Mouse (Mus musculus) midbrain, embryonic 12.5 days (tissue): ENCODE results near the gene Gm11596. TPM values are rescaled to one million over a fixed set of nuclear protein-coding genes. Genes with fewer than 3 reads are reported as not detected.

Source experiments
- ATAC-seq: fragments of 200-750 bp; cut with Nextera tagmentation; 2 replicates; pipeline ENCODE4 v1.8.0; 2017; ENCODE audit warnings: low read depth, moderate TSS enrichment, moderate library complexity; ENCODE audit not compliant: low FRiP score
- H3K27ac ChIP-seq: fragments of 300-500 bp; sonication (generic); replicated peaks from 2 replicates; pipeline ENCODE4 v1.5.1; 2016; ENCODE audit warnings: mild to moderate bottlenecking
- H3K27me3 ChIP-seq: fragments of 300-500 bp; sonication (generic); 2 replicates; pipeline ENCODE4 v1.6.1; 2016; ENCODE audit warnings: mild to moderate bottlenecking
- H3K36me3 ChIP-seq: fragments of 300-500 bp; sonication (generic); 2 replicates; pipeline ENCODE4 v1.6.1; 2016
- H3K4me1 ChIP-seq: fragments of 300-500 bp; sonication (generic); 2 replicates; pipeline ENCODE4 v1.6.1; 2016
- H3K4me2 ChIP-seq: fragments of 300-500 bp; sonication (generic); replicated peaks from 2 replicates; pipeline ENCODE4 v1.6.1; 2016; ENCODE audit warnings: mild to moderate bottlenecking, moderate library complexity
- H3K4me3 ChIP-seq: fragments of 300-500 bp; sonication (generic); 2 replicates; pipeline ENCODE4 v1.5.1; 2016; ENCODE audit warnings: mild to moderate bottlenecking
- H3K9ac ChIP-seq: fragments of 300-500 bp; sonication (generic); replicated peaks from 2 replicates; pipeline ENCODE4 v1.6.1; 2016; ENCODE audit warnings: mild to moderate bottlenecking, moderate library complexity
- H3K9me3 ChIP-seq: fragments of 300-500 bp; sonication (generic); 2 replicates; pipeline ENCODE4 v1.6.1; 2016; ENCODE audit warnings: mild to moderate bottlenecking
- WGBS: fragments of 180-500 bp; shearing (Covaris S2); methylation state at CpG from one replicate; pipeline ENCODE4 v1.1.7; 2016; 5-methylcytosine and 5-hydroxymethylcytosine counted together
- polyA plus RNA-seq: library from polyadenylated mRNA; unstranded; fragments of >200 nt; fragmentation: Nextera tagmentation; extraction: Ambion mirVana; gene quantifications from 2 replicates; pipeline ENCODE4 v1.2.1, GENCODE M21; 2016

Gene Gm11596
- polyA plus RNA-seq, 1 experiment from 2014 or later, result not detected

DNA sequence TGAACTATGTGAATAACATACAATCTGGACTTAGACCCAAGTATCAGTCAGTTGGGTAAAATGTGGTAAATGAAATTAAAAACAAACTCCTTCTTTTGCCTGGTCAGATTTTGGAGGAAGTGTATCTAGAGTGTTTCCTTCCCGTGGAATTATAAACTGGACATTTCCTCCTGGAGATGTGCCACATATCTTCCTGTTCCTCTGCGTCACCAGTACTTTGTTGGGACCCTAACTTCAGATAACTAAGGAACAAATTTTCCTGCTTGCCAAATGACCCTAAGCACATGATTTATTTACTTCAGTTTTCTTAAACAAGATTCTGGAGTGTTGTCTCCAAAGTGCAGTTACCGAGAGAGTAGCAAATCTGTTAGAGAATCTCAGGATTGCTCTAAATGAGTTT lies 49.3 kb downstream of the Gm11596 start:
- H3K27ac ChIP-seq, result no peak overlapping the region
- 91% methylated on average over 3 of the region's 3 CpGs for WGBS
- H3K9ac ChIP-seq, result no peak overlapping the region
- no peak overlapping the region for H3K4me2 ChIP-seq
- H3K36me3 ChIP-seq, result no peaks in the 10 kb centered on the region
- no peaks in the 10 kb centered on the region for H3K27me3 ChIP-seq
- no peaks in the 10 kb centered on the region for H3K9me3 ChIP-seq
- no peaks in the 10 kb centered on the region for H3K4me1 ChIP-seq
- no peak for ATAC-seq
- H3K4me3 ChIP-seq, result no peak overlapping the region

Other genes with a start within 250 kb of the Gm11596 start
- not detected in 2 replicates for gene Krtap3-3, start 242.6 kb downstream of the Gm11596 start, polyA plus RNA-seq
- gene Krtap3-2, start 236.6 kb downstream of the Gm11596 start, polyA plus RNA-seq, result not detected in 2 replicates
- gene Gm11939, start 234.0 kb downstream of the Gm11596 start, polyA plus RNA-seq, result not detected in 2 replicates
- not detected in 2 replicates for gene Krtap3-1, start 226.8 kb downstream of the Gm11596 start, polyA plus RNA-seq
- gene Krtap1-5, start 212.5 kb downstream of the Gm11596 start, polyA plus RNA-seq, result not detected in 2 replicates
- gene Krtap1-4, start 209.8 kb downstream of the Gm11596 start, polyA plus RNA-seq, result not detected in 2 replicates
- gene Krtap1-3, start 202.1 kb downstream of the Gm11596 start, polyA plus RNA-seq, result not detected in 2 replicates
- not detected in 2 replicates for gene Krtap9-3, start 195.4 kb downstream of the Gm11596 start, polyA plus RNA-seq
- not detected in 2 replicates for gene Gm11938, start 190.2 kb downstream of the Gm11596 start, polyA plus RNA-seq
- not detected in 2 replicates for gene Gm11937, start 183.3 kb downstream of the Gm11596 start, polyA plus RNA-seq
- gene Krtap2-4, start 178.6 kb downstream of the Gm11596 start, polyA plus RNA-seq, result not detected in 2 replicates
- not detected in 2 replicates for gene Gm11562, start 173.0 kb downstream of the Gm11596 start, polyA plus RNA-seq
- gene Krtap4-1, start 165.2 kb downstream of the Gm11596 start, polyA plus RNA-seq, result not detected in 2 replicates
- not detected in 2 replicates for gene Krtap4-2, start 158.4 kb downstream of the Gm11596 start, polyA plus RNA-seq
- not detected in 2 replicates for gene Krtap4-7, start 149.4 kb downstream of the Gm11596 start, polyA plus RNA-seq
- gene Gm11555, start 143.2 kb downstream of the Gm11596 start, polyA plus RNA-seq, result not detected in 2 replicates
- gene Gm11563, start 134.5 kb downstream of the Gm11596 start, polyA plus RNA-seq, result not detected in 2 replicates
- not detected in 2 replicates for gene Krtap4-6, start 127.5 kb downstream of the Gm11596 start, polyA plus RNA-seq
- gene Gm14190, start 102.7 kb downstream of the Gm11596 start, polyA plus RNA-seq, result not detected in 2 replicates
- gene Gm14180, start 59.2 kb downstream of the Gm11596 start, polyA plus RNA-seq, result not detected in 2 replicates
- not detected in 2 replicates for gene Gm11595, start 20.6 kb downstream of the Gm11596 start, polyA plus RNA-seq
- gene Krtap4-8, start 12.8 kb downstream of the Gm11596 start, polyA plus RNA-seq, result not detected in 2 replicates
- not detected in 2 replicates for gene Krtap4-9, start 8.3 kb downstream of the Gm11596 start, polyA plus RNA-seq
- gene Gm11569, start 5.5 kb upstream of the Gm11596 start, polyA plus RNA-seq, result not detected in 2 replicates
- gene Gm11554, start 11.0 kb upstream of the Gm11596 start, polyA plus RNA-seq, result not detected in 2 replicates
- gene Krtap4-13, start 16.4 kb upstream of the Gm11596 start, polyA plus RNA-seq, result not detected in 2 replicates
- gene Gm11564, start 22.2 kb upstream of the Gm11596 start, polyA plus RNA-seq, result not detected in 2 replicates
- gene 2300003K06Rik, start 44.6 kb upstream of the Gm11596 start, polyA plus RNA-seq, result not detected in 2 replicates
- gene Krtap4-16, start 58.1 kb upstream of the Gm11596 start, polyA plus RNA-seq, result not detected in 2 replicates
- not detected in 2 replicates for gene Gm11568, start 64.5 kb upstream of the Gm11596 start, polyA plus RNA-seq
- gene Gm11559, start 71.0 kb upstream of the Gm11596 start, polyA plus RNA-seq, result not detected in 2 replicates
- gene Krtap9-1, start 79.9 kb upstream of the Gm11596 start, polyA plus RNA-seq, result not detected in 2 replicates
- gene Gm11567, start 85.7 kb upstream of the Gm11596 start, polyA plus RNA-seq, result not detected in 2 replicates
- gene Krtap31-1, start 114.5 kb upstream of the Gm11596 start, polyA plus RNA-seq, result not detected in 2 replicates
- gene Gm11565, start 121.3 kb upstream of the Gm11596 start, polyA plus RNA-seq, result not detected in 2 replicates
- gene Krtap31-2, start 142.8 kb upstream of the Gm11596 start, polyA plus RNA-seq, result not detected in 2 replicates
- gene Krtap9-5, start 155.0 kb upstream of the Gm11596 start, polyA plus RNA-seq, result not detected in 2 replicates
- not detected in 2 replicates for gene Krtap29-1, start 185.6 kb upstream of the Gm11596 start, polyA plus RNA-seq
- gene Krtap16-1, start 193.1 kb upstream of the Gm11596 start, polyA plus RNA-seq, result not detected in 2 replicates
- gene Krtap17-1, start 200.5 kb upstream of the Gm11596 start, polyA plus RNA-seq, result not detected in 2 replicates
- not detected in 2 replicates for gene Krt33a, start 222.7 kb upstream of the Gm11596 start, polyA plus RNA-seq
- not detected in 2 replicates for gene Krt33b, start 236.4 kb upstream of the Gm11596 start, polyA plus RNA-seq
- not detected in 2 replicates for gene Krt34, start 248.1 kb upstream of the Gm11596 start, polyA plus RNA-seq